Mouse (Mus musculus): ENCODE data around the gene Sp2.

The Sp2 gene

DNA sequence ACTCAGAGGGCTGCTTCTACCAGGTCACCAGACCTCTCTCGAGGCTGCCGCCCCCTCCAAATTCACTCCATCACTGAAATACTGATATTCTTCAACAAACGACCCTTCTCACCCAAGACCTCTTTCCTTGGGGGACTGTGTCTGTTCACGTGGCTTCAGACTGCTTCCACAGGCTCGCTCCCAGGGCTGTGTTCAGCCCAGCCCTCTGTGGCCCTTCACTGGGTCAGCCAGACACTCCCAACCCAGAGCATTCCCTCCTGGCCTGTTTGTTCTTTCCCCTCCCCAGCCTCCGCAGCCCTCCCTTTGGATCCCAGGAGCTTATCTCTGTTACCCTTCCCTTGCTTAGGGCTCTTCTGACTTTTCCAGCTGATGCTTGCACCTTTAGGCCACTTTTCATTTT is 14.3 kb downstream of the Sp2 start:
- no peak for DNase-seq

DNA sequence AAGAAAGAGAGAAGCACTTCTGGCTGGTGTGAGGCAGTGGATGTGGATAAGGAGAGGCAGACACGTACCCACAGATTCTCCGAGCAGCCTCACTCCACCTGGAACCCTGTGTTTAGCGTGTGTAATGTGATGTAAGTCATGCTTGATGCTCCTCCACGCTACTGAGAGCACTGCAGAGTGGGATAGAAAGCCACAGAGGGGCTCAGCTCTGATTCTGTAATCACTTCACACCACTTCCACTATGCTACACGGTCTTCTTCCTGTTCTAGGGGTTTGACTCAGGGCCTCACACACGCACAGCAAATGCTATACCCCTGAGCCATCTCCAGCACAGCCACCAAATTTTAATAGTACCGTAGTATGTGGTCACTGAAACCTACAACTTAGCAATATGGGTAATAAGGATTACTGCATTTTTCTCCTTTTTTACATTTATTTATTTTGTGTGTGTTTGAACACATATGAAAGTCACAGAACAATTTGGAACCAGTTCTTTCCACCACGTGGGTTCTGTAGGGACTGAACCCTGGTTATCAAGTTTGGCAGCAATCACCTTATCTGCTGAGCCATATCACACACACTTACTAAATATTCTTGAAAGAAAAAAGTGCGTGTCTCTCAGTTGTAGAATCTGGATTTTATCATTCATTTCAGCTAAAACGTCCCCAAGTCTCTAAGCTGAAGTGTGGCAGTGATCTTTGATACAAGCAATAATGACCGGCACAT is 15.1 kb downstream of the Sp2 start:
- DNase-seq, result no peak

DNA sequence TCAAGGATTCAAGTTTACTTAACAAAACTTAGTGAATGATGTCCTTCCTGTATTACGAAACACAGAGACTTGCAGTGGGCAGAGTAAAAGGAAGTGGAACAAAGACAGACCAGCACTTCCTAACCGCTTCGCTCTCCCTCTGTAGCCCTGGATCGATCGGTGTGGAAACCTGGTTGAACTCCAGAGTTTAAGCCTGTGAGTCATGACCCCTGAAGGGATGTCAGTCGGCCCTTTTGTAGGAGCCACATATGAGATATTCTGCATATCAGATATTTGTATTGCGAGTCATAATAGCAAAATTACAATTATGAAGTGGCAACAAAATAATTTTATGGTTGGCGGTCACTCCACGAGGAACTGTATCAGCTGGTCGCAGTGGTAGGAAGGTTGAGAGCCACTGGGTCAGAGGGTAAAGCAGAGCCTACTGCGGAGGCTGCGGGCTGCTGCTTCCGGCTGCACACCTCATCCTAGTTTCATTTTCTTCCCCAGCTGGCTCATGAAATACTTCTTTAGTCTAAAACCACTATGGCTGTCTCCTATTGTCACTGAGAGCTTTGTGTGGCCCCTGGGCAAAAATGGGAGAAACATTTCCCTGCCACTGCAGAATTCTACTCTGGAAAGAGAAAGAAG is 15.7 kb downstream of the Sp2 start:
- no peak for DNase-seq

DNA sequence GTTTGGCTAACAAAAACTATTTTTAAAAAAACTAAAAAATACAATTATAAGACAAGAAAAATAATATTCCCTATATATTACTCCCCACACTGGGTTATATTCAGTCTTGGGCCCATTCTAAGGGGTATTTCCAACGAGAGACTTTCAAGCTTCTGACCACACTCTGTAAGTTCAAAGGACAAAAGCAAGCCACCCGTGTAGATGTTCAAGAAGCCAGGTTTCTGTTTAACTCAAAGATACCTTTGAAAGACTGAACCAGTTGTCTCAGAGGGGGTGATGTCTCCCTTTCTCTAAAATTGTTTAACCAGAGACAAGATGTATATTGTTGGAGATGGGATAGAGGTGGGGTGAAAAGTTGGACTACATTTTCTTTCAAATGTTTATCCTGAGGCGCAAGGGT is 16.6 kb downstream of the Sp2 start:
- DNase-seq, result no peak

DNA sequence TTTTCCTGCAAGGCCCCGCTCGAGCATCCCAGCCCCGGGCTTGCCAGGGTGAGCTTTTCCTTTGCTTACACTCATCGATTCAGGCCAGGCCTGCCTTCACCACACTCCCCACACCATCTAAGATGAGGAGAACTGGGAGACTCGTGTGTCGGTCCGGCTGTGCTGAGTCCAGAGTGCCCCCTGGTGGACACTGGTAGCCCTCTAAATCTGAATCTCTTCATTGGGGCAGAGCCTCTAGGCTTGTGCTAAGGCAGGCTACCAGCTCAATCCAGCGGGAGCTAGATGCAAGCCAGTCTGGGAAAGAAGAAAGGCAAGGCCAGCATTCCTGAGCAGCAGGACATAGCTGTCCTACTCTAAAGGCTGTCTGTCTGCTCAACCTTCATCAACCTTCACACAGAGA is 19.2 kb downstream of the Sp2 start:
- peak; percentile 91 for DNase-seq

DNA sequence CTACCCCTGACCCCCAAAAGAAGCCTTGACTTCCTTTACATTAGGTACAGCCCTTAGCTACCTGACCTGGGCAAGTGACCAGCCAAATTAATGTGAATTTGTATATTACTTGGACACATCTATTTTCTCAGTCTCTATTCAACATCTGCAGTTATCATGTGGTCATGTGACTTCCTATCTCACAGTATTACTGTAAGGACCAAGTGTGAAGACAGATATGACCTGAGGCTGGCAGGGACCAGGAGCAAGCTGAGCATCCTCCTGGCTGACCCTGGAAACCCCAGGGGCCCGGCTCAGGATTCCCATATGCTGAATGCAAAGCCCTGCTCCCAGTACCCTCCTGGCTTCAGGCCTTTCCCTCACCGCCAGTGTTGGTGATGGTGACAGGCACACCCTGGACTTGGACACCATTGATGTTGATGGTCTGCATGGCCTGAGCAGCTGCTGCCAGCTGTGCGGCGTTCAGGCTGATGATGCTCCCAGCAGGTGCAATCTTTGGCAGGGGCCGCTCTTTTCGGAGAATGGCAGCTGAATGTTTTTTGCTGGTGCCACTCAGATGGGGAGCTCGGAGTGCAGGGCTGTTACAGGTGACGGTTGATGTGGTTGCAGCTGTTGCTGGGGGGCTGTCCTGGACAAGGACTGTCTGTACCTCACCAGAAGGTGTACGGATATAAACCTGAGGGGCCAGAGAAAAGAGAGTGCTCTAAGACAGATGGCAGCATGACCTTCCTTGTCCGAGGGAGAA is 25.5 kb downstream of the Sp2 start:
- DNase-seq, result no peak

DNA sequence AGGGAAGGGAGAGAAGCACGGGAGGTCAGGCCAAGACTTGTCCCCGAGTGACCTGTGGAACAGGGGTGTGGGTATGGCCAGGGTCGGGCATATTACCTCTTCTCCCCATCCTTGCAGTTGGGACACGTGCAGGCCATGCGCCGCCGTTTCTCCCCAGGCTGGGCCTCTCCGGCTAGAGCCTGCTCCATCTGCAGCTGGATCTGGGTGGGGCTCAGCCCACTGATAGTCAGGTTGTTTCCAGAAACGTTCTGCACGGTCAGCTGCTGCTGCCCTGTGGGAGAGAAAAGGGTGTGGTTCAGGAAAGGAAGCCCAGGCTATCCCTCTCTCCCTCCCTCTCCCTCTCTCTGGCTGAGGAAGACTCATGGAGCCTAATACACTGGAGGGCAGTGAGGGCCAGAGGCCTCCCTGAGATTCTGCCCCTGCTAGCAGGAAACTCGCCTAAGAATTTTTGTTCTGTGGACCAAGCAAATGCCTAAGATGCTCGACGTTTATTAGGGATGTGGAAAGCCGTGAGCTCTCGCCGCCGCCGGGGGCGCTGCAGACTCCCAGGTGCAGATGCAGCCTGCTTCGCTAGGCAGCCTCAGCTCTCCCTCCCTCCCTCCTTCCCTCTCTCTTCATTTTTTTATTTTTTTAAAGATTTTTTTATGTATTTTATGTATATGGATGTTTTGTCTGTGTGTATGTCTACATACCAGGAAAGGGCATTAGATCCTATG is 26.6 kb downstream of the Sp2 start:
- peak; percentile 45 for DNase-seq

DNA sequence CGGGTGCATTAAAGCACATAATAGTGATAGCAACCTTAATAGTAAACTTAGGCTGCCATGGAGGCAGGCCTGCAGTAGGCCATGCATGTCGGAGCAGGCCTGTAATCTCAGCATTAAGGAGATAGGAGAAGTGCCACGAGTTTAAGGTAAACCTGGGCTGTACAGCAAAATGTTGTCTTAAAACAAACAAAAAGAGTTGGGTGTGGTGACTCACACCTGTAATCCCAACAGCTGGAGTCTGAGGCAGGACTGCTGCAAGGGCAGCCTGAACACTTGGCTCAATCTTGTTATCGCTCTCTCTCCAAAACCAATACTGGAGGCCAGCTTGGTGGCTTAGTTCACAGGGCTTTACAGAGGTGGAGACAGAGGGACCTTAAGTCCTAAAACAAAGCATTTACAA is 27.7 kb downstream of the Sp2 start:
- DNase-seq, result no peak

DNA sequence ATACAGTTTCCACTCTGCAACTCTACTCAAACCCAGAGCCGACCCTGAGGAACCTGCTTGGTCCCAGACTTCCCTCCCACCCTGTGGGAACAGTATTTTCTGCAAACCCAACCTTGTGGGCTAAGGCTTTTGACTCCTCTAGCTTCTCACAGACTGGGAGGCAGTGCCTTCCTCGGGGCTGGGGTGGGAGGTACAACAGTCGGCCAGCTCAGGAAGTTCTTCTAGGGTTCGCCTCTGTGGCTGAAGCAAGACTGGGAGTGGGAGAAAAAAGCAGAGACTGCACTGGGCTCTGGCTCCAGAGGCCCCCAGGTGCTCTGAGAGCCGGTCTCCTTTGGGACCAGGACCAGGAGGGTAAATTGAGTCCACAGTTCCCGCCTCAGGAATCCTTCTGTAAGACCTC is 29.9 kb downstream of the Sp2 start:
- no peak for DNase-seq

DNA sequence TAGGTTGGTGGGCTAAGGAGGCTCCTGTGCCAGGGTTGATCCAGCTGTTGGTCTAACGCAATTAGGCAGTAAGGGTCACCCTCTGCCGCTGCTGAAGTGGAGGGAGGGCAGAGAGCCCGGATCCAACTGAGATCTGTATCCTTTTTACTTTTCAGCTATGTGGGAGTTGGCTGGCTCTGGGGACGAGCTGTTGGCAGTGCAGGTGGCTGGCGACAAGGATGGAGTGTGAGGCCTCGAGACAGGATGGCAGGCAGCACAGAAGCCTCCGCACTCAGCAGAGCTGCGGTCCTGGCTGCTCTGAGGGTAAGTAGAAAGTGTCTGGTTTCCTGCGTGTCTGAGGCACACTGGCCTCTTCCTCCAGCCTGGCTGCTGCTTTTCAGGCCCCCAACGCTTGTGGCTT is 30.3 kb downstream of the Sp2 start:
- DNase-seq, result no peak

DNA sequence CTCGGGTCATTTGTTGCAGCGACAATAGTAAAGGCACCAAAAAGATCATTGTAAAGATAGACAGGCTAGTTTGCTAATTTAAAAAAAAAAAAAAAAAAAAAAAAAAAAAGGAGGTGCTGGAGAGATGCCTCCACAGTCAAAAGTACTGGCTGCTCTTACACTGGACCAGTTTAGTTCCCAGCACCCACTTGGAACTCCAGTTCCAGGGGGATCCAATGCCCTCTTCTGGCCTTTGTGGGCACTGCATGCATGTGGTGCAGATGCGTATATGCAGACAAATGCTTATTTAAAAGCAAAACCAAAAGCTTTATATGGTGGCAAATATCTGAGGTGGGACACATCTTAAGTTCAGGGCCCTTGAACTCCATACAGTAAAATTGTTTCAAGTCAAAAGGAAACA is 32.0 kb downstream of the Sp2 start:
- no peak for DNase-seq

DNA sequence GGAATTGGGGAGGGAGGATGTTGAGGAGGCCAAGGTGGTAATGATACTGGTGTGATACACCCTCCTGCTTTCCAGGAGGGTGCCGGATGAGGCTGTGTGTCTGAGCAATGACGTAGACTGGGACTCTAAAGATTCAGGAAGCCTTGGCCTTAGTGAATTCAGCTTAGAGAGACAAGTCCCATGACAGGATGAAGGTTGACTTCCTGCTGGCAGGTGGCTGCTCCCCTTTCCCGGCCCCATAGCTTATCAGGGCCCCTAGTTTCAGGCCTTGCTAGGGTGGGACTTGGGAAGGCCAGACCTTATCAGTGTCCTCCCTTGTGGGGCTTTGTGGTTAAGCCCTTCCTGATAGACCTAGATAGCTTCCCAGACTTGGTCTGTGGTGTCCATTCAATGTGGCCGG is 34.9 kb downstream of the Sp2 start:
- DNase-seq, result no peak

DNA sequence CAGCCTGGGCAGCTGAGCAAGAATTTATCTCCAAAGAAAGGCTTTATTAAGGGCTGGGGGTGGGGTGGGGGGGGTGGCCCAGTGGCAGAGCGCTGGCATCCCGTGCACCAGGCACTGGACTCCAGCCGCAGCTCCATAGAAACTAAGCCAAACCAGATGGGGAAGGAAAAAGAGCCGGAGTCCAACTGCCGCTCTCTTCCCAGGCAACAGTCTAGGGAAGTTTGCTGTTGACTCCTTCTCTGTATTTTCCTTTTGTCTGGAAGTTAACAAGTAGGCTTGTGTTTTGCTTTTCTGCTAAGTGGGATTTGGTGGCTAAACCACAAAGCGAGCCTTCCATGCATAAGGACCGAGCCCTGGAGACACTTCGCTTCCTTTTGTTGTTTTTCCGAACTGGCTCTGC is 36.3 kb downstream of the Sp2 start:
- DNase-seq, result no peak

DNA sequence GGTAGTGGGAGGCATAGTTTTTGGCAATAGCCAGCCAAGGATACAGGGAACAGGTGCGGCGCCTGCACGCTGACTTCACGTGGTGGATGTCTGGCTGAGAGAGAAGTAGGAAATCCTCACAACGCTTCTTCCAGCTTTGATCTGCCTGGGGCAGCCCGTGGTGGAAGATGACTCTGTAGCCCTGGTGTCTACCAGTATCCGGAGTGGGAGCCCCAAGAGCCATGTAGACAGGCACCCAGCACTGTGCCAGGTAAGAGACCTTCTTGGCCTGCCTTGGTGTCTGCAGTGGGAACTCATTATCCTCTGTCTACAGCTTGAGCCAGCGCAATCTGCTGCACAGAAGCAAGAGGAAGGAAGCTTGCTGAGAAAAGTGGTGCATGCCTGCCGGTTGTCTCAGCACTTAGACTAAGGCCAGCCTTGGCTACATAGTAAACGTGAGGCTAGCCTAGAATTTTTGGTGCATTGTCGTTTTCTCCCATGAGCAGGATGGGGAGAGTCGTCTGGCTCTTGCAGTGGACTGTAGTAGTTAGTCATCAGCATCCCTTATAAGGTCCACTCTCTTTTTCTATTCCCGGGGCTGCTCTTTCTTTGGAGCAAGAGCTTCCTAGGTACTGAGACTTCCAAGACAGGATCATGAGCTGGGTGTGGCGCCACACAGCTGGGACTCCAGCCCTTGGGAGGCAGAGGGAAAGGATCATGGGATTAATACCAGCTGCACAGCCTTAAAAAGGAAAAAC is 37.7 kb downstream of the Sp2 start:
- no peak for DNase-seq

DNA sequence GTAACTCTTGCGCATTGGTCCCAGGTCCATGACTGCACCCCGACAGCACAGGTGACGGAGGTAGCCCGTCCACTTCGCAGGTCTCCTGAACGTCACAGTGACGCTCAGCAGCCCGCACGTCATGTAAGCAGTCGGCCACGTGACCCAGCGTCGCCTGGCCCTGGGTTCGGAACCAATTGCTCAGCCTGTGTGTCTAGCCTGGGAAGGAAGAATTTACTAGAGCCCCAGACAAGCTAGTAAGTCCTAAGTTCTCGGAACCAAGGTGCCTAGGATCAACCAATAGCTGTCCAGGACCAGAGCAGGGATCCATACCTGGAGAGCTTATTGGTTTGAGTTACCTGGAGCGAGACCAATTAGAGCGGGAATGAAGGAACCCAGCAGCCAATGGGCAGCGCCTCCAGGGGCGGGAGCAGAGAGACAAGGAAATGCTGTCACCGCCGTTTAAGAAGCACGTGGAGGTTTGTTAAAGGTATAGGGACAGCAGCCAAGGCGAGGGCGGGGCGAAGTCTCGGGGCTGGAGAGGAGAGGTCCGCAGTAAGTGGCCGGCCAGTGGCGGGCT is 38.9 kb downstream of the Sp2 start, which contains the start of gene Pnpo:
Pnpo (minus strand) TSS at position 241 of the 559 bp plus-strand sequence.
- peak; percentile 86 for DNase-seq

DNA sequence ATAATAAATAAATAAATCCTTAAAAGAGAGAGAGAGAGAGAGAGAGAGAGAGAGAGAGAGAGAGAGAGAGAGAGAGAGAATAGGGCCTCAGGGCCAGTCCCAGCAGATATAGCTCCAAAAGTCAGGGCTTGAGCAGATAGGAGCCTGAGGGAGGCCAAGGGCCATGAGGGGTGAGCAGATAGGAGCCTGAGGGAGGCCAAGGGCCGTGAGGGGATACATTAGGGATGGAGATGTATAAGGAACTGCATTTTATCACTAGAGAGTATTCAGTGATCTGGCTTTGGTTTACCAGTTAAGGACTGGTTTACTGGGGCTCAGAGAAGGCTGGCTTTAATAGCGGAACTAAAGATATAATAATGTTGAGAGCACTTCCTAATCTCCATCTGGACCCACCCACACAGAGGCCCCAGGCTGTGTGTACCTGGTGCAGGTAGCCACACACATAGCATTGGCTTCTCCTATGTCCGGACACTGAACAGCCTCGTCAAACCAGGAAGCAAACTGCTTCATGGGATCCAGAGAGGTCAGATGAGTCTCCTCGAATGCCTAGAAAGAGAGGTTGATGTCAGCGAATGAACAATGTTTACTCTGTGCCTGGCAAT is 40.7 kb downstream of the Sp2 start:
- no peak for DNase-seq

DNA sequence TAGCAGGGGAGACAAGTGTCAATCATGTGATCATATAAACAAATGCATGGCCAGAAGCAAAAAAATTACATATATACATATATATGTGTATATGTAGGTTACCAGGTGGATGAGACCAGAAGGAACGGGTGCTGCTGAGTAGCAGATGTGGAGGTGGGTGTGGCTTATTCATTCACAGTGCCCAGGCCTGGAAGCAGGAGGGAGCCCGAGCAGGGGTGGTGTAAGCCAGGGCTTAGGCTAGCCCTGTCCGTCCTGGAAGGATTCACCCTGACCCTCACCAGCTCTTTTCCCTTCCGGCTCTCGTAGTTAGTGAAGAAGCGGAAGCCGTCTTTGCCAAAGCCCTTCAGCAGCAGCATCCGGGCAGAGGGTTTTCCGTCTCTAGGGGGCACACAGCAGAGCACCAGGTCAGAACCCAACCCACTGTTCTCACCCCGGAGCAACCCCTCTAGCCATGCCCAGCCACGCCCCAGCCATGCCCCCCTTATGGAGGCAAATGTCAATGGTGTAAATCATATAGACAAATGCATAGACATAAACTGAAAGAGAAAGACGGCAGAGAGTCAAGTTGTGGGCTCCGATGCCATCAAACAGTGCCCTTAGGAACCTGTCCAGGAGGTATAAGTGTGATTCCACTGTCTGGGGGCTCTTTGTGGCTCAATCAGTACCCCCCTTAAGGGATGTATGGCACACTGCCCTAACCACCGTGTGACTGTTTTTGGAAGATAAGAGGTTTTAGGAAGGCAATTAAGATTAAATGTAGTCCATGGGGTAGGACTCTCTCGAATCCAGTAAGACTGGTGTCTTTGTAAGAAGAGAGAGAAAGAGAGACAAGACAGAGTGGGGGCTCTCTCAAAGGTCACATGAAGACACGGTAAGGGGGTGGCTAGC is 41.9 kb downstream of the Sp2 start:
- DNase-seq, result no peak

DNA sequence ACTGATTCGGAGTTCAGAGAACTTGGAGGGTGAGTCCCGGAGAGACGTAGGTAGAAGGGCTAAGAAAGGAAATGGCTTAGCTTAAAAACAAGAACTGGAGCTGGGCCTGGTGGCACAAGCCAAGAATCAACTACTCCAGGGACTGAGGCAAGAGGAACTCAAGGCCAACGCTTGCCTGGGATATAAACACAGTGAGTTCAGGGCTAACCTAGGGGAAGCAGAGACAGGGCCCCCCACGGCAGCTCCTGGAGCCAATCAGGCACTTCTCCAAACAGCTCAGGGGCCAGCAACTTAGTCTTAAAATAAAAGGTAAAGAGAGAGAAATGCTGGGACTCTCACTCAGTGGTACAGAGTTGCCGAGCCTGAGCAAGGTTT is 44.3 kb downstream of the Sp2 start:
- DNase-seq, result no peak

DNA sequence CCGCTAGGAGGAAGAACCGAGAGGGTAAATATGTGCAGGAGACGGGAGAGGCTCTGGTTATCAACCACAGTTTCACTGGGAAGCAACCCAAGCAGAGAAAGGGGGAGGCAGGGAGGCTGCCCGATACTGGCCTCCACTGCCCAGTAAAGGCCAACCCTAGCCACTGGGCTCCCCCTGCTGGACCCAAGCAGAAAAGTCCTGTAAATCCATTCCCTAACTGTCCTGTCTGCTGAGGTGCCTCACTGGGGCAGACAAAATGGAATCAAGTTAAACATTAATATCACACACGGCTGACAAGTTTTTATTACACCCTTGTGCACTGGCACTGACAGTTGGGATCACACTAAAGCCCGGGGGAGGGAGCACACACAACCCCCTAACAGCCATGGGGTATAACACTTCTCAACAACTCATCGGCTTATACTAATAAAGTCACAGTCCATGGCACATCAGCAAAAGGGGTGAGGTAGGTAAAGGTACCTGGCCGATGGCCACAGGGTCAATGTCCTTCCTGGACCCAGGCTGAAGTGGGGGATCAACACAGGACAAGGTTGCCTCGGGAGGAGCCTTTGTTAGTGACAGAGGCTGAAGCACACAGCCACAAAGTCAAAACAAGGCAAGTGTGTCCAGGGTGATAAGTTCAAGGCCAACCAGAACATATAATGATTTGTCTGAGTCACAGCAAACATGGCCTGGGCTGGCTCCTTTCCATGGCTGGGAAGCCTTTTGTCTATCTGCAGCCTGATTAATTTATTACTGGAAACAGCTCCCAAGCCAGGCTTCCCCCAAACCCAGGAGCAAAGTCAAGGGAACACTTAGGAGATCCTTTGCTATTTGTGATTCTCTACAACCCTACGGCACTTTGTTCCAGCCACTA is 45.0 kb downstream of the Sp2 start:
- DNase-seq, result peak; percentile 23

All from right cerebral cortex, postnatal 14 days (tissue).